Mouse (Mus musculus): ENCODE measurements around the gene Lfng. TPM values are rescaled to one million over a fixed set of nuclear protein-coding genes. Genes with fewer than 3 reads are reported as not detected.

The Lfng gene
- polyA plus RNA-seq, 1 experiment from 2014 or later = 7.4 TPM

GRCm38 (mm10) chr5:140644702-140645201 is 37.6 kb downstream of the Lfng start:
- WGBS (ENCODE audit: insufficient replicate concordance) = 17% methylated on average over 15 of the region's 15 CpGs
- H3K27ac ChIP-seq = peak overlapping the region; percentile 93
- no peaks in the 10 kb centered on the region for H3K27me3 ChIP-seq (replicated peaks)
- H3K4me1 ChIP-seq = peaks cover 95% of the 10 kb centered on the region
- peaks cover 16% of the 10 kb centered on the region for H3K36me3 ChIP-seq
- peak; percentile 76 for ATAC-seq
- peak overlapping the region; percentile 67 for H3K9ac ChIP-seq
- peak overlapping the region; percentile 33 for H3K4me3 ChIP-seq
- no peaks in the 10 kb centered on the region for H3K9me3 ChIP-seq (replicated peaks)
- H3K4me2 ChIP-seq = peak overlapping the region; percentile 99

GRCm38 (mm10) chr5:140645454-140645853 is 38.3 kb downstream of the Lfng start:
- Histone ChIP-seq H3K4me1 (peaks cover 96% of the 10 kb centered on the region), H3K4me2 (peak overlapping the region; percentile 99), H3K27me3 (replicated peaks) (no peaks in the 10 kb centered on the region), H3K4me3 (peak overlapping the region; percentile 33), H3K27ac (peak overlapping the region; percentile 93), H3K36me3 (peaks cover 10% of the 10 kb centered on the region), H3K9ac (peak overlapping the region; percentile 67), H3K9me3 (replicated peaks) (no peaks in the 10 kb centered on the region)
- 33% methylated on average over 4 of the region's 4 CpGs for WGBS (ENCODE audit: insufficient replicate concordance)
- ATAC-seq = no peak

DNA sequence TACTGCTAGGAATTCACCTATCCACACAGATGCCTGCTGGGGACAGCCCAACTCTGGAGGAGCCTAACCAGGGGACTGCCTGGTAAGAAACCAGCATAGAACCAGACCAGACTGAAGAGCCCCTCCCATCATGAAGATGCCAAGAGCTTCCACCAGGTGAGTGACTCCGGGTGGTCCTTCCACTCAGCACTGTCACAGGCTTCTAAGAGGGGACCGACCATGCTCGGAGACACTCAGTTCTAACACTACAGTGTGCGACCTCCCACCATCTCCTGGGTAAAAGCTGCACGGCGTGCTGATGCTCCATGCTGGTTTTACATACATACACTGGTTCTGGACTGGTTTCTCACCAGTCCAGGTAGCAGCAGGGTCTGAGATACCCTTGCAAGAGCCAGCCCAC is 39.1 kb downstream of the Lfng start:
- H3K9ac ChIP-seq = peak overlapping the region; percentile 67; the same call in 1 of the 2 replicates
- H3K4me1 ChIP-seq = peaks cover 94% of the 10 kb centered on the region
- peak overlapping the region; percentile 93 for H3K27ac ChIP-seq

DNA sequence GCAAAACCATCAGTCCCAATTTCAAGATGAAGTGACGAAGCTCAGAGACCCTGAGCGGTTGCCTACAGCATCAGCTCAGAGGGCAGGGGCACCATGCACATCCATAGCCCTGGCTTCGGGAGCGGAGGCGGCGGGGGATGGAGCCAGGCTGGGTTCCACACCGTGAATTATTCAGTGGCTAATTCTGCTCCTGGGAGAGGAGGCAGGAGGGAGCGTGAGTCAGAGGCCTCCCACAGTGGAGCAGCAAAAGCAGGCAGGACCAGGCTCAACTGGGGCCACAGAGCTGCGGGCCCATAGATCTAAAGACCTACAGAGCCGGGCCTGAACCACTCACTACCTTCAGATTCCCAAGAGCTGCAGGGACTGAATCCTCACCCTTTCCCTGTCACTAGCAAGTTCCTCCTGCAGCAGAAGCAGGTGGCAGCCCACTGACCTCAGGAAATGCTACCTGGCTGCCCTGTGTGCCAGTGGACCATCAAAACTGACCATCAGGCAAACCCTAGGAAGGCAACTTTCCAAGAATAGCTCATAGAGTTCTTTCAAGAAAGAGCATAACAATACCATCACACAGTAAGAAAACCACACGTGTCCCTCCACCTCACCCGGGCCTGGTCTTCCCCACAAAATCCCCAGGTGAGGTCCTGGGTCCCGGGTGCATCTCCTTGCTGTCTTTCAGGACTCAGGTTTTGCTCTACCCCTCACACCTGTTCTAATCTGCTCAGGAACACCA is 40.1 kb downstream of the Lfng start:
- H3K36me3 ChIP-seq = peaks cover 10% of the 10 kb centered on the region
- no peak for ATAC-seq
- H3K4me2 ChIP-seq = peak overlapping the region; percentile 99
- peaks cover 94% of the 10 kb centered on the region for H3K4me1 ChIP-seq
- 76% methylated on average over 13 of the region's 13 CpGs for WGBS (ENCODE audit: insufficient replicate concordance)
- peak overlapping the region; percentile 93; the same call in 1 of the 2 replicates for H3K27ac ChIP-seq
- H3K27me3 ChIP-seq (replicated peaks) = no peaks in the 10 kb centered on the region; the same call in 1 of the 2 replicates
- peak overlapping the region; percentile 97 for H3K9ac ChIP-seq
- peak overlapping the region; percentile 94 for H3K4me3 ChIP-seq
- no peaks in the 10 kb centered on the region for H3K9me3 ChIP-seq (replicated peaks)

More for the DNA sequence above, 39.1 kb downstream of the Lfng start:
- Histone ChIP-seq H3K4me2 (peak overlapping the region; percentile 99), H3K4me3 (no peak overlapping the region), H3K36me3 (peaks cover 10% of the 10 kb centered on the region), H3K9me3 (replicated peaks) (no peaks in the 10 kb centered on the region), H3K27me3 (replicated peaks) (no peaks in the 10 kb centered on the region; the same call in 1 of the 2 replicates)
- ATAC-seq = no peak
- WGBS (ENCODE audit: insufficient replicate concordance) = 90% methylated on average over 6 of the region's 6 CpGs

- Histone ChIP-seq H3K4me3 (peak overlapping the region; percentile 94), H3K9me3 (replicated peaks) (no peaks in the 10 kb centered on the region), H3K36me3 (peaks cover 10% of the 10 kb centered on the region), H3K4me1 (peaks cover 86% of the 10 kb centered on the region), H3K27ac (peak overlapping the region; percentile 93), H3K27me3 (replicated peaks) (no peaks in the 10 kb centered on the region; the same call in 1 of the 2 replicates), H3K4me2 (peak overlapping the region; percentile 99), H3K9ac (peak overlapping the region; percentile 97)
- ATAC-seq = no peak
- WGBS (ENCODE audit: insufficient replicate concordance) = 25% methylated on average over 13 of the region's 13 CpGs
Observed at GRCm38 (mm10) chr5:140647821-140648518, 40.9 kb downstream of the Lfng start.

DNA sequence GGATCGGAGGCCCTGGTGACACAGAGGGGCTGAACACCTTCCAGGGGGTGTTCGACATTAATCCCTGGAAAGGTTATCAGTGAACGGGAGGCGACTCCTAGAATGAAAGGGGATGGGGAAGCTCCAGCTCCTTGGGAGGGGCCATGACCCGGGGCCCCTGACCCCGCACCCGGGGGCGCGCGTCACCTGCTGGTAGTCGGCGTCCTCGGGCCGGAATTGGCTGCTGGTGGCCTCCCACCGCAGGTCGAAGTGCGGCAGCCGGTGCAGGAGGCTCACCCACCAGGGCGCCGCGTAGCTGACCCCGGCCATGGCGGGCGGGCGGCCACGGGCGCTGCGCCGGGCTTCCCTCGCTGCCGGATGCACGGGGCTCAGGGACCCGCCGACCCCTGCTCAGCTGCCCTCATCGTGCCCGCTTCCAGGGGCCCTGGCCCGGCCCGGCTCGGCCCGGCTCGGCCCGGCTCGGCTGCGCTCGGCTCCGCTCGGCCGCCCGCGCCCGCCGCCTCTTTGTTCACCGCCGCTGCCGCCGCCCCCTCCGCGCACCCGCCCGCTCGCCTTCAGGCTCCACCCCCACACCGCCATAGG is 41.5 kb downstream of the Lfng start, which contains the start of gene Ttyh3:
Gene Ttyh3 (minus strand): TSS at position 513 of the 582 bp plus-strand sequence.
- Histone ChIP-seq H3K9me3 (replicated peaks) (no peaks in the 10 kb centered on the region), H3K36me3 (peaks cover 10% of the 10 kb centered on the region), H3K4me2 (peak within 1 kb of the TSS; percentile 99), H3K9ac (peak within 1 kb of the TSS; percentile 97), H3K27ac (peak within 1 kb of the TSS; percentile 93), H3K27me3 (replicated peaks) (no peaks in the 10 kb centered on the region; the same call in 1 of the 2 replicates), H3K4me3 (peak within 1 kb of the TSS; percentile 94), H3K4me1 (peaks cover 79% of the 10 kb centered on the region)
- under 1% methylated on average over 54 of the region's 62 CpGs for WGBS (ENCODE audit: insufficient replicate concordance)
- peak; percentile 2; the same call in 1 of the 2 replicates for ATAC-seq

GRCm38 (mm10) chr5:140649101-140649667 is 42.1 kb downstream of the Lfng start:
- Histone ChIP-seq H3K4me3 (peak overlapping the region; percentile 94), H3K36me3 (peaks cover 4% of the 10 kb centered on the region; the same call in 1 of the 2 replicates), H3K9me3 (replicated peaks) (no peaks in the 10 kb centered on the region), H3K9ac (peak overlapping the region; percentile 60; the same call in 1 of the 2 replicates), H3K4me1 (peaks cover 74% of the 10 kb centered on the region), H3K4me2 (peak overlapping the region; percentile 99), H3K27ac (peak overlapping the region; percentile 87), H3K27me3 (replicated peaks) (no peaks in the 10 kb centered on the region; the same call in 1 of the 2 replicates)
- 3% methylated on average over 26 of the region's 26 CpGs for WGBS (ENCODE audit: insufficient replicate concordance)
- ATAC-seq = peak; percentile 90

DNA sequence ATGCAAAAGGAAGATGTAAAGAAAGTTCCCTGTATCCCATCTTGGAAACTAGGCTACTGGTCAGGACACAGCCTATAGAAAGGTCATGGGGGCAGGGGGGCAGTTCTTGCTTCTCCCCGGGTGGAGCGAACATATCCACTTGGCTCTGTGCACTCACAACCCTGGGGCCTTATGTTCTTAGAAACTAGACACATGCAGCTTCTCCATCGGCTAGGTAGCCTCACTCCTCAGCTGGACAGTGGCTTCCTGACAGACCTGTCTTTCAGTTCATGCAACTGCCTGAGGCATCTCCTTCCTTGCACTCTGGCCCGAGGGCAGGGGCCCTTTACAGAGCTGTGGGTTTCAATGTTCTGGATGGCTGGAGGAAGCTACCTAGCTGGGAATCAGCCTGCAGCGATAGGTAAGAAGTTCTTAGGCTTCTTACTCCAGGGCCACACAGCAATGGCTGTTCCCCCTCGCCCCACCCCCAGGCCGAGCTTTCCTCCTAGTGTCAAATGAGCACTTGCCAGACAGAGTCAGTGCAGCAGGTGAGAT is 42.8 kb downstream of the Lfng start:
- 69% methylated on average over 7 of the region's 7 CpGs for WGBS (ENCODE audit: insufficient replicate concordance)
- ATAC-seq = no peak
- peaks cover 3% of the 10 kb centered on the region; the same call in 1 of the 2 replicates for H3K36me3 ChIP-seq
- H3K4me1 ChIP-seq = peaks cover 66% of the 10 kb centered on the region
- peak overlapping the region; percentile 60 for H3K9ac ChIP-seq
- H3K4me3 ChIP-seq = peak overlapping the region; percentile 94
- no peaks in the 10 kb centered on the region for H3K9me3 ChIP-seq (replicated peaks)
- no peaks in the 10 kb centered on the region; the same call in 1 of the 2 replicates for H3K27me3 ChIP-seq (replicated peaks)
- peak overlapping the region; percentile 87 for H3K27ac ChIP-seq
- H3K4me2 ChIP-seq = peak overlapping the region; percentile 99

- WGBS (ENCODE audit: insufficient replicate concordance) = 60% methylated on average over 11 of the region's 11 CpGs
- no peak for ATAC-seq
Observed at GRCm38 (mm10) chr5:140651231-140651630, 44.1 kb downstream of the Lfng start.

GRCm38 (mm10) chr5:140652587-140652986 is 45.5 kb downstream of the Lfng start:
- no peak overlapping the region for H3K27ac ChIP-seq
- WGBS (ENCODE audit: insufficient replicate concordance) = 76% methylated on average over 7 of the region's 7 CpGs
- no peaks in the 10 kb centered on the region for H3K36me3 ChIP-seq
- no peak overlapping the region for H3K4me3 ChIP-seq
- H3K4me2 ChIP-seq = no peak overlapping the region
- H3K27me3 ChIP-seq (replicated peaks) = no peaks in the 10 kb centered on the region; the same call in 1 of the 2 replicates
- H3K9me3 ChIP-seq (replicated peaks) = no peaks in the 10 kb centered on the region
- peaks cover 40% of the 10 kb centered on the region for H3K4me1 ChIP-seq
- no peak for ATAC-seq
- H3K9ac ChIP-seq = no peak overlapping the region

More at GRCm38 (mm10) chr5:140651231-140651630, 44.1 kb downstream of the Lfng start:
- peaks cover 53% of the 10 kb centered on the region for H3K4me1 ChIP-seq
- no peak overlapping the region for H3K4me3 ChIP-seq
- H3K9me3 ChIP-seq (replicated peaks) = no peaks in the 10 kb centered on the region
- no peak overlapping the region for H3K27ac ChIP-seq
- H3K27me3 ChIP-seq (replicated peaks) = no peaks in the 10 kb centered on the region; the same call in 1 of the 2 replicates
- no peak overlapping the region for H3K9ac ChIP-seq
- H3K4me2 ChIP-seq = no peak overlapping the region
- peaks cover 3% of the 10 kb centered on the region; the same call in 1 of the 2 replicates for H3K36me3 ChIP-seq
